Mouse (Mus musculus): ENCODE results near the gene Dlg2.

Dlg2 gene

DNA sequence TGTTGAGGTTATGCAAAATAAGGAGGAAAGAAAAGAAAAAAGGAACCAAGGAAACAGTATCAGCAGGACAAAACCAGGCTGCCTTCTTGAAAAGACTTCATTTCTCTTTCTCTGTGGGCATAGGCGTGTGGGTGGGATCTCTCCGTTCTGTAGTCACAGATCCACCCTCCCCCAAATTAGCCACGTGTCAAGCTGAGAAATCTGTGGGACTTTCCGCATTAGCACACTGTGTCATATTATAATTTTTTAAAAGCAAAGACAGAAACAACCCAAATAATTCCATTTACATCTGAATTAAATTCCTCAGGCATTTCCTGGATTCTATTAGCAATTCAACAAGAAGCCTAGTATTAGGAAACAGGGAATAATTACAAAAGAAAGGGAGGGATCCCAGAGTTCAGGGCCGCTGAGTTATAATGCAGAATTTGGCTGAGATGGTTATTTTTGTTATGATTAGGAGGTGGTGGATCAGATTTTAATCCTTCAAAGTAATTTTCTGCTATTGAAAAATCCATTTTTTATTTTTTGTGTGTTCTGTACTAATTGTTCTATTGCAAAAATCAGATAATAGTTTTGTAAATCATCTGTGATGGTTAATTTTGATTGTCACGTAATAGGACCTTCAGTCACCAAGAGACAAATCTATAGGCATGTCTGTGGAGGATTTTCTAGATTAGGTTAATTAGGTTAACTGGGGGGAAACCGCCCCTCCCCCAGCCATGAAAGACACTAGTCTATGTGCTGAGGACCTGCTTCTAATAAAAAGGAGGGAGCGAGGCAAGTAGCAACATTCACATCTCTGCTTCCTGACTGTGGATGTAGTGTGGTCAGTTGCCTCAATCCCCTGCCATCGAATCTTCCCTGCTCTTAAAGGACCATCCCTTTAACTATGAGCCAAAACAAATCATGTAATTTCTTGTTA, 63.3 kb downstream of the Dlg2 start:
- in situ Hi-C loops (cut with MboI, MseI), result loop anchor here (10.0 kb wide), 1 partner anchor 1285 kb away; no protein-coding TSS in a partner anchor

DNA sequence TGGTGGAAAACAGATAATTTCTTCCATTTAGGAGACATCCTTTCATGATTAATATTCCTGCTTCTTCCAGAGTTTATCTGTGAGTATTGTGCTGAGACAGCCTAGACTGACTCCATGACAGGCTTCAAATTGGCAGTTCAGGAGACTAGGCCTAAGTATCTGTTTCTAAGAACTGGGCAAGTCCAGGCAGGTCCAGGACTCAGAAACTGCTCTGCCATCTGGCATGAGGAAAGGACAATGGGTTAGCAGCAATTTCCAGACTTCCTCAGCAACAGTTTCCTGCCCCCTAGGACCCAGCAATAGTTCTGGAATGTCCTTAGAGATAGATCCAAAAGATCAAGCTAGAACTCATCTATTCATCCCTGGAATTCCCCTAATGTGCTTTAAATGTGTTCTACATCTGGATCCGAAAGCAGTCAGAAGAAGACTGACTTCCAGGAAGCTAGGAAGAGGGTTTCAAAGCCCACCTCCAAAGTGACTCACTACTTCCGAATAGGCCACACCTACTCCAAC, 64.4 kb downstream of the Dlg2 start:
- in situ Hi-C loops (cut with MboI, MseI), result loop anchor here (10.0 kb wide), 1 partner anchor 1286 kb away; no protein-coding TSS in a partner anchor

- in situ Hi-C loops (cut with MboI, MseI), result no loop called here
These were observed 76.9 kb downstream of the Dlg2 start for GRCm38 (mm10) chr7:90553399-90553798.

DNA sequence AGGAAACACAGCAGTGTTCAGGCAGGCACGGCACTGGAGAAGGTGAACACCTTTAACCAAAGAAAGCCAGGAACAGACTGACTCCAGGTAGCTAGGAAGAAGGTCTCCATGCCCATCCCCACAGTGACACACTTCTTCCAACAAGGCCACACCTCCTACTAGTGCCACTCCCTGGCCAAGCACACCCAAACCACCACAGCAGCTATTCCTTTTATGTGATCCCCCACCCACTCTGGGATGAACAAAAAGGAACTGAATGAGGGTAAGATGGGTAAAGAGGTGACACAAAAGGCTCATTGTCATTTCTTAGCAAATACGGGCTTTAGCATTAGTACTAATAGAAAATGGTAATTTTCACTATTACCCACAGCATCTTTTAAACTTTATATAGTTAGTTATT, 77.9 kb downstream of the Dlg2 start:
- in situ Hi-C loops (cut with MboI, MseI), result no loop called here

DNA sequence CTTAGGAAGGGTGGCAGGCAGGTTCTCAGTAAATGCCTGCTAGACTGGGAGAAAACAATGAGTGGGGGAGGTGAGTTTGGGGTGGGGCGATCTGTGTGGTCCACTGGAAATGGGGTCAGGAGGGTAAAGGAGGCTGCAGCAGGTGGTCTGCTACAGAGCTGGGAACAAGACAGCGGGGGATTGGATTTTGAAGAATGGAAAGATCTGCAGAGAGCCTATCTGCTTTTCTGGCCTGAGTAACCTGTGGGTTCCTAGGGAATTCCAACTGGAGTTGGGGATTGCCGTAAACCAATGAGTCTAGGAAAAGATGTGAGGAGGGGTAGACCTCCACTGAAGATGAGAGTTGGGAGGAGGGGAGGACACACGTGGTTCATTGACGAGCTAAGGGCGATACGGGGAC, 92.7 kb downstream of the Dlg2 start:
- in situ Hi-C loops (cut with MboI, MseI), result no loop called here

GRCm38 (mm10) chr7:90587795-90588194, 111.3 kb downstream of the Dlg2 start:
- in situ Hi-C loops (cut with MboI, MseI), result no loop called here

DNA sequence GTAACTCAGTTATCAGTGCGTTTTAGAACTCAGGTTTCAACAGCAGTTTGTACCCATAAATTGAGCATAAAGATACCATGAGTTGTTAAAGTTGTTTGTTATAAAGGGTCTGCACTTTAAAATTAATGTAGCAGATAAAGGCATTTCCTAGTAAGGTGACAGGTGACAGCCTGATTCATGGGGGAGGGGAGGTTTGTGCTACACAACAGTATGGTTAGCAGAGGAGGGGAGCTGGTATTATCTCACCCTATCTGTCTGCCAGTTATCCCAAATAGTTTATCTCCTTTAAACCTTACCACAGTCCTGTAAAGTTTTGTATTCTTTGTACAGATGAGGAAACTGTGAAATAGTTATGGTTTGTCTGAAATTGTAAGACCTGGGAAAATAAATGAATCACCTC, 111.8 kb downstream of the Dlg2 start:
- in situ Hi-C loops (cut with MboI, MseI), result no loop called here

DNA sequence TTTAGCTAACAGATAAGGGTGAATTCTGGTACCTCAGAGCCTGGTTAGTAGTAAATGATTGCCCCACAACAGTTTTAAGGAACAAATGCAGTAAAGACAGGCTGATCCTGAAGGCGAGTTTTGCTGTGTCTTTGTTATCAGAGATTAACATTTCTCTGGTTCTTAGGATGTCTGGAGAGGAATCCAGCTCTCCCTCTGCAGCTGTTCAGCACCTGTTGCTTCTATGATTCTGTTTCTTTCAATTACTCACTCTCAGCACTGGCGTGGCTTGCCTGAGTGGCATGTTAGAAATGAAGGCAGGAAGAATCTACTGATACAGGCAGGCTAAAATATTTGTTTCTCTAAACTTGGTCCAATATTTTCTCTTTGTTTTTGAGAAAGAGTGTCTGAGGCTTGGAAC, 133.3 kb downstream of the Dlg2 start:
- in situ Hi-C loops (cut with MboI, MseI), result no loop called here

GRCm38 (mm10) chr7:90630546-90630945, 154.1 kb downstream of the Dlg2 start:
- in situ Hi-C loops (cut with MboI, MseI), result no loop called here

DNA sequence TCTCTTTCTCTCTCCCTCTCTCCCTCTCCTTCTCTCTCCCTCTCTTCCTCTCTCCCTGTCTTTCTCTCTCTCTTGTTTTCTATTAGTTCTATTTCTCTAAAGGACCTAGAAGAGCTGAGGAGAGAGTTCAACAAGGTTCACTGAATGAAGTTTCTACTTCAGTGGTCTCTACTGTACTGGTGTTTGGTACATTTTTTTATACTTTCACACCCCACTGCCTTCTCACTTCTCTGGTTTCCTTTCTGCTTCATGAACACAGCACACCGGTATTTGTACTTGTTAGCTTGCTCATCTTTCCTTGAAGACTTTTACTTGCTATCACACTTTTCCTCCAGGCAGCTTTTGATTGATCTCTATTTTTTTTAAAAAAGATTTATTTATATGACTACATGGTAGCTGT, 173.0 kb downstream of the Dlg2 start:
- in situ Hi-C loops (cut with MboI, MseI), result no loop called here

DNA sequence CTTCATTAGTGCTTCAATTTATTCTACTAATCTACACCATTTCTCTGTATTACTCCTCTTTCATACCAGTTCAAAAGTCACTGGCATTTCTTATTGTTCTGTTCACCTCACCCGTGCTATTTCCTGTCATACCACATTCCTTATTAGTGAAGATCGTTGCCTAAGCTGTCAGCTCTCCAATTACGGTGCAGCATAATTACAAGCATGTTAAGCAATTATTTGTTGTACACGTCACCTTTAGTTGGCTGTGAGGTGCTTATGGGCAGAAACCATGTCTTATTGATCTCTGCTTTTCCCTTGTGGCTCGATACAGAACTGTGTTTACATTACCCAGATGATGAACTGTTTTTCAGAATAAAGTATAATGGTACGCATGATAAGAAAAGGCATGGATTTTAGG, 174.7 kb downstream of the Dlg2 start:
- in situ Hi-C loops (cut with MboI, MseI), result no loop called here

DNA sequence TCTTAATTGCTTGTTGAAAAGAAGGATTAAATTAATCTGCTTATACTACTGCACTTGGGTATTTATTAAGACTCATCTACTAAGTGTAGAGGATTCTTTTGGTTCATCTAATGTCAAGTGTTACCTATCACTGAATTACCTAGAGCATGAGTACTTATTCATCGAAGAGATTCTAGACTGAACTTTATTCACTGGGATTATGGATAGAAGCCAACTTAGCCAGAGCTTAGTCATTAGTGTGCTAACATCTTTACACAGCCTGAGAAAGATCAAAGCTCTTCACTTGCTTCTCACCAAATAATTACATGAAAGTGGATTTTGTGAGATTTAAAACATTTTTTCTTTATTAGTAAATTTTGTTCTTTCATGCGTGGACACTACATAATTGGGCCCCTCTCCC, 175.1 kb downstream of the Dlg2 start:
- in situ Hi-C loops (cut with MboI, MseI), result no loop called here

GRCm38 (mm10) chr7:90658593-90658992, 182.1 kb downstream of the Dlg2 start:
- in situ Hi-C loops (cut with MboI, MseI), result no loop called here

- in situ Hi-C loops (cut with MboI, MseI), result no loop called here
These were observed 217.6 kb downstream of the Dlg2 start for GRCm38 (mm10) chr7:90694050-90694449.

- in situ Hi-C loops (cut with MboI, MseI), result no loop called here
These were observed 219.9 kb downstream of the Dlg2 start for GRCm38 (mm10) chr7:90696181-90696950.

DNA sequence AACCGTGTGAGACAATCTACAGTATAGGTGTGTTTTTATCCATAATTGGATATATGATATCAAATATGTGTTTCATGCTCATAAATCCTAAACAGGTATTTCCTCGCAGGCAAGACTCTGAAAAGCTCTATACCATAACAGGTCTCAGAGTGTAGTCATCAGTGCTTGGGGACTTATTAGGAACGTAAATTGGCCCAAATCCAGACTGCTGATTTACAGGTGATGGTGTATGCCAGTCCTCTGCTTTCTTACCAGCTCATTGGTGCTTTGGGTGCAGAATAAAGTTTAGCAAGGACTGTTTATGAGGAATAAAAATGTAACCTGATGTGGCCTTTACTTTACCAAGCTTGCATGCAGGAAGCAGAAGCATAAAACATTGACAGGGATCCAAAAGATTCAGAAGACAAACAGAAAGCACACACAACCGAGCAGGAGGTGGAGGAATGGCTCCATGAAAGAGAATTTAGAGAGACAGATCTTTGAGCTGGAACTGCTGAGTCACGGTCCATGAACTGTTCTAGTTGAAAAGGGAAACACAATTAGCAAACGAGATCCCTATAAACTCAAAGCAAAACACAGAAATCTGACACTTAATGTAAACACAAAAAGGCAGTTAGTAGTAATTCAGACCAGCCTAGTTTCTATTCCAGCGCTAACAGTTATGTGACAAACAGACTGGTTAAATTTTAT, 226.8 kb downstream of the Dlg2 start:
- in situ Hi-C loops (cut with MboI, MseI), result no loop called here

GRCm38 (mm10) chr7:90703951-90704350, 227.5 kb downstream of the Dlg2 start:
- in situ Hi-C loops (cut with MboI, MseI), result no loop called here

GRCm38 (mm10) chr7:90734086-90734485, 257.6 kb downstream of the Dlg2 start:
- in situ Hi-C loops (cut with MboI, MseI), result no loop called here

DNA sequence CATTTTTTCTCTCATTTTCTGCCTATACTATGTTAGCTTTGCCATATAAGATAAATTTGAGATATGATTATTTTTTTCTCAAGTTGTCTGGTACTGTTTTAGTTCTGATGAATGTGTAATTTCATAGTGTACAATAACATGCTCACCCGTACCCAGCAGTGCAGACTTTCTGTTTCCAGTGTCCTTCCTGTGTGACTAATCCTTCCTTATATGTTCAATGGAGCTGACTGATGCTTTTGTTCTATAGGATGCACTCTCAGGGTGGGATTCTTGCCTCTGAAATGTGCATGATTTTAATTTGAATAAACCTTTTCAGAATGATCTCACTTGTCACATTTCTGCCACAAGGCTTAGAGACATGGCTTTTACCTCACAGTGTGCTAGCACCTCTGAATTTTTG, 259.9 kb downstream of the Dlg2 start:
- in situ Hi-C loops (cut with MboI, MseI), result no loop called here

GRCm38 (mm10) chr7:90748636-90749035, 272.2 kb downstream of the Dlg2 start:
- in situ Hi-C loops (cut with MboI, MseI), result no loop called here

GRCm38 (mm10) chr7:90787945-90788344, 311.5 kb downstream of the Dlg2 start:
- in situ Hi-C loops (cut with MboI, MseI), result no loop called here

- in situ Hi-C loops (cut with MboI, MseI), result no loop called here
These were observed 315.1 kb downstream of the Dlg2 start for GRCm38 (mm10) chr7:90791522-90791921.

All from T-helper 2 cell (primary cell).